Mouse (Mus musculus): ENCODE results near the gene Tenm2.

Gene Tenm2

DNA sequence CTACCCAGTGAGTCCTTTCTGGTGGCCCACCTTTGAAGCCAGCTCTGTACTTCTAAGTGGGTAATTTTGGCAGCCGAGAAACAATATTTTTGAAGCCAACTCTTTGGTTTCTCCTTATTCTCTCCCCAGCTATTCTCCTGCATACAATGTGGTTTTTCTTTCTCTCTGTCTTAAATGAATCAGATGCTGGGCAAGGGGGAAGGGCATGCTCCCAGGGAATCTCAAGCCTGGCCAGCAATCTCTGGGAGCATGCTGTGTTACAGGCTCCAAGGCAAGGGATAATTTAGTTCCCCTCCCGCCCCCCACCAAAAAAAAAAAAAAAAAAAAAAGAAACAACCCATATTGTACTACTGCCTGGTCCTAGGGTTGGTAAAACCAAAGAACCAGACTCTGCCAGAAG, 1112.5 kb downstream of the Tenm2 start:
- DNase-seq (ENCODE audit: low spot score in 2 of 2): no peak

- DNase-seq (ENCODE audit: low spot score in 2 of 2): no peak
These were observed 1114.3 kb downstream of the Tenm2 start for GRCm38 (mm10) chr11:36121410-36121929.

GRCm38 (mm10) chr11:36120591-36121409, 1115.0 kb downstream of the Tenm2 start:
- no peak for DNase-seq (ENCODE audit: low spot score in 2 of 2)

DNA sequence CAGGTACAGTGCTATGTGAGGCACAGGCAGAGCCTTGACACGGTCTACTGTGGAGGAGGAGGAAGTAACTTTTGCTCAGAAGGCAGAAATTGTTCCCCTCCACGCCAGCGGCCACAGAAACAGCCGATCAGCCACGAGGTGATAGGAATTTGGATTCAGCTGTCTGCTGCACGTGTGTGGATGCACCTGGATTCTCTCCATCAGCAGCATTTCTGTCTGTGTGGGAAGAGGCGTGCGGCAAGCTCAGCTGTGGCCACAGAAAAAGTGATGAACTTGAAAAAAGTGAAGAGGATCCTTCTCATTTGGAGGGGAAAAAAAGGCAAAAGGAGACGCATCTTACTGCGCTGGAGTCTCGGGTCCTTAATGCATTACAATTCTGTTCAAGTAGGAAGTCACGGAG, 1122.4 kb downstream of the Tenm2 start:
- DNase-seq (ENCODE audit: low spot score in 2 of 2): no peak

GRCm38 (mm10) chr11:36108970-36109731, 1126.6 kb downstream of the Tenm2 start:
- no peak for DNase-seq (ENCODE audit: low spot score in 2 of 2)

DNA sequence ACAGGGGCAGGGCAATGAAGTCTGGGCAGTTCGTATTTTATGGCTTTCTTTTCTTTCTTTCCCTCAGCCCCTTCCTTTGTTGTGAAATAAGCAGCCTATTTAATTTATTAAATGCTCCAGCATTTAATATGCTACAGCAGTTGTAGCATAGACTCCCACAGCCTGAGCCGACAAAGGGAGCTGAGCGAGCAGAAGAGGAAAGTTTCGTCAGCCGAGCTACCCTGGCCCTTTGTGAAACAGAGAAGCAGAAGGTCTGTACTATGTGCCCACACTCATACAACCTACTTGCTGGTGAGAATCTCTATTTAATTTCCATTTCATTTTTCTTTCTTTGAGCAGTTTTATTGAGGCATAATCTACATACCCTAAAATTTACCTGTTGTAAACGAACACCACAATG, 1127.9 kb downstream of the Tenm2 start:
- no peak for DNase-seq (ENCODE audit: low spot score in 2 of 2)

DNA sequence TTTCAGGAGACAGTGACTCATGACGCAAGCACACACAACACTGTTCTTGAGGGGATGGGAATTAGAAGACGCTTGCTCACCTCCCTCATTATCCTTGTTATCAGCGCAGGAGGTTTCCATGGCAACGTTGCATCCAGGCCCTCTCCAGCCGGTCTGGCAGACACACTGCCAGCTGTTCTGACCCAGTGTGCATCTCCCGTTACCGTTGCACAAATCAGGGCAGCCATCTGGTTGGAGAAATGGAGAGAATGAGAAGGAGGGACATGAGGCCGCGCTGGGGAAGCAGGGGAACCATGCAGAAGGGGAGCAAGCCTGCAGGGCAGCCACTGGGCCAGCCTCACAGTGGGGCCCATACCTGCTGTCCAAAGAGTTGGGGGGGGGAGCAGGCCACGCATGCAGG, 1129.1 kb downstream of the Tenm2 start:
- no peak for DNase-seq (ENCODE audit: low spot score in 2 of 2)

GRCm38 (mm10) chr11:36103556-36103955, 1132.2 kb downstream of the Tenm2 start:
- DNase-seq (ENCODE audit: low spot score in 2 of 2): no peak

DNA sequence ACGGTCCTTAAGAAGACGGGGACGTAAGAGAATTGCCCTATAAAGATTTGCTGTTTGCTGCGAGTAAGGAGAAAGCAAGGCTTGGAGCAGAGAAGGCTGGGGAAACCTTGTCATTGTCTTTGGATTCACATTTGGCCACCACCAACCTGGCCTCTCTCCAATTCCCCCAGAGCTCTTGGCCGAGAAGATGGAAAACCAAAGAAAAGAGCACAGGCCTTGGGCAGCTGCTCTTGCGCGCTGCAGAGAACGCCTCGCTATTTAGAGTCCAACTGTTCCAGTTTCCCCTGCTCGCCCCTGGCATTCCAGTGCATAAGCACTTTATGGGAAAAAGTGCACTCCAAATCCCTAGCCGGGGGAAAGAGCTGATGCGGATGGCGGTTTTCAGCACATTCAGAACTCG, 1139.5 kb downstream of the Tenm2 start:
- DNase-seq (ENCODE audit: low spot score in 2 of 2): no peak

DNA sequence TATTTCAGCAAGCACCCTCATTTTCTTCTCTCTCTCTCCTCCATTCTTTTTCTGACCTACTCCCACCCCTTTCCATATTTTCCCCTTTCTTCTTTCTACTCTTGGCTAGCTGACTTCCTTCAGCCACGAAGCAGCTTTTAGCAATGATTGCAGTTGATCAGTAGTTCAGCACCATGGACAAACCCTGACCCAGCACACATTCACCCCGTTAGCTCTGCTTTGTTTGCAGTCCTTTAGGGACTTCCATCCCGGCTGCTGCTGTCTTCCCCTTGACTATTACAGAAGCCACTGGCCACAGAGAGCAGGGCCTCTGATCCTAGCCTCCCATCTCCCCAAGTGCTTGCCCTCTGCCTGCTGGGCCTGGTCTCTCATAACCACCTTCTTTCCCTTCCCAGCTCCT, 1145.6 kb downstream of the Tenm2 start:
- no peak for DNase-seq (ENCODE audit: low spot score in 2 of 2)

- no peak for DNase-seq (ENCODE audit: low spot score in 2 of 2)
These were observed 1154.2 kb downstream of the Tenm2 start for GRCm38 (mm10) chr11:36081399-36082053.

DNA sequence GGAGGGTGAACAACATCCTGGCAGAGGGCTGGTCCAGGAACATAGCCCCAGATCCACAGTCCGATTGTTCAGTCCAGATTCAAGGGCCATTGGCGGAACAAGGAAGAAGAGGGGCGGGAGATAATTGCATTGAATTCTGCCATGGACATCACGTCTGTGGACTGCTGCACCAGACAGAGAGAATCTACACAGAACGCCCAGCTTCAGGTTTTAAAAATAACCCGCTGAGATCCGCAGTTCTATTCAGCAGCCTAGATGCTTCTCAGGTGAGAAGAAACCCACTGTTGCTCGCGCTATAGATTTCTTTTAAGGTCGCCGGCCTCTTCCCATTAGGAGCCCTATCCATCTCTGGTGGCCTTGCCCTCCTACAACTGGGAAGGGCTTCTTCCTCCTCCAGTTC, 1155.0 kb downstream of the Tenm2 start:
- no peak for DNase-seq (ENCODE audit: low spot score in 2 of 2)

DNA sequence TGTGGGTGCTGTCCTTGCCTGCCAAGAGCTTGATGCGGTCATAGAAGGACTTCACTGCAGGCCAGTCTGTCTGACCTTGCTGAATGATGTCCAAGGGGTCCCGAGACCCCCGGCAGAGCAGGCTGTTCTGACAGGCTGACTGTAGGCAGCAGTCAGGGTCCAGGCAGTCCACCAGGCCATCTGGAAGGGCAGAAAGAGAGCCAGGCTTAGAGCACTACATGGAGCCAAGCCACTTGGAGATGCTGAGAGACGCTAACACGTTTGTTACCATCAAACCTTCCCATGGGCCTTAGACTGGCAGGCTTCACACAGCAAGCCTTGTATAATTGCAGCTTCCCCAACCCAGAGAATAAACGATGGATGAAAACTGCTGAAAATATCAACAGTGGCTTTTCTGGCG, 1157.4 kb downstream of the Tenm2 start:
- no peak for DNase-seq (ENCODE audit: low spot score in 2 of 2)

- DNase-seq (ENCODE audit: low spot score in 2 of 2): no peak
These were observed 1161.7 kb downstream of the Tenm2 start for GRCm38 (mm10) chr11:36074015-36074567.

DNA sequence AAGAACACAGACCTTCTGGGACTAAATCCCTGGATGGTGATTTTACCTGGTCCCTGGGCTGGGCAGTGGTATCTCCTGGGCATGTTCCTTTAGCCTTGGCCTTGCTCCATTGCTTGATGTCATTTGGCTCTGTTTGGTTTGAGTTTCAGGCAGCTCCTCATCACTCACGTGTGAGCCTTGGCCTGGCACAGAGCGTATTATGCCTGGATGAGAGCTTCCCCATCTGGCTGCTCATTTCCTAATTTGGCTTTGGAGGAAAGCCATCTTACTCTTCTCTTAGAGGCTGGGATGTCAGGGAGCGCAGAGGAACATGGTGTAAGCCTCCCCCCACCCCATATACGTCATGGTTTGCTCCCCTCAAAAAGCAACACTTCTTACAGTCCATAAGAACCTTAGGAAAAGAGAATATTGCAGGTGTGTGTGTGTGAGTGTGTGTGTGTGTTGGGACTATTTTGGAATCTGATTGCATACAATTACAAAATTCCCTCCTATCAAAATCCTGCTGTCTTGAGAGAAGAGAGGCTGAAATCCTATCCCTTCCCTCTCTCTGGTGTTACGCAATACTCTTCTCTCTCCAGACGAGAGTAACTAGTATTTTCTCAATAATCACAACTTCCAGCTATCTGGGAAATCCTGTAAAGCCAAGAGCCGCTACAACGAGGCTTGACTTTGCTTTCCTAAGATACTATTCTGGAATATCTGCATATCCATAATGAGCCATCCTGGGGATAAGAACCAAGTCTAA, 1162.5 kb downstream of the Tenm2 start:
- DNase-seq (ENCODE audit: low spot score in 2 of 2): no peak

GRCm38 (mm10) chr11:36072646-36073045, 1163.1 kb downstream of the Tenm2 start:
- DNase-seq (ENCODE audit: low spot score in 2 of 2): no peak

DNA sequence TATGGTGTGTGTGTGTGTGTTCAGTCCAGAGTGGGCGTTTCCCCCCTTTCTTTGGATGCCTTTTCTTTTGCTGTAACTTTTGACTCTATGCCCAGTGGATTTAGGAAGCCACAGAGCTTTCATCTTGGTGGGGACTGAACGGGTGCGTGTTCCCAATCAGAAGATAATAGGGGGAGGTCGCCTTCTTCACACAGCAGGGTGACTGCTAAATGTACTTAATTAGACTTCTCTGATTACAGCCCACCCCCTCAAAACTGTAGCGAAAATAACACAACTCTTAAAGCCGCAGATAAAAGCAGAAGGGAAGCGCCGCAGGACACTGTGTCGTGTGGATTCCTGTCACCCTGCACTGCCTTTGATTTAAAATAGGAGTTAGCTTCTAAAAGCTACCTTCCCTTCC, 1163.7 kb downstream of the Tenm2 start:
- no peak for DNase-seq (ENCODE audit: low spot score in 2 of 2)

DNA sequence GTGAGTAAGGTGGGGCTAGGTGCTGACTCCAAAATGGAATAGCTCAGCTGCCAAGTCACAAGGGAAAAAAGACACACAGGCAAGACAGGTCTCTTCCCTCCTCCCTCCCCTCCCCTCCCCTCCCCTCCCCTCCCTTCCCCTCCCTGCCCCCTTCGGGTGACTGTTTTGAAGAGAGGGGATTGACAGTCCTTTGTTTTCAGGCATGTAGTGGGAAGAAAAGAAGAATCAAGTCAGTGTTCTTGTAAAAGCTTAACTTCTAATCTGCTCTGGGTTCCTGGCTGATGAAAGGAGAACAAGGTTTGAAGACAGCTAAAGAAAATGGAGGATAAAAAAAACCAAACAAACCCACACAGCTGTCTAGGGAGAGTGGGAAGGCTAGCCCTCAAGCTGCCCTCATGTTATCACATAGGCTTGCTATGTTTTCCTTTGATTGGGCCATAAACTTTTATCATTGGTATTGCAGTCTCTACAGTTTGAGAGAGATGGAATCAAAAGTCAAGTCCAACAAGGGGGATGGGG, 1176.4 kb downstream of the Tenm2 start:
- DNase-seq (ENCODE audit: low spot score in 2 of 2): no peak

DNA sequence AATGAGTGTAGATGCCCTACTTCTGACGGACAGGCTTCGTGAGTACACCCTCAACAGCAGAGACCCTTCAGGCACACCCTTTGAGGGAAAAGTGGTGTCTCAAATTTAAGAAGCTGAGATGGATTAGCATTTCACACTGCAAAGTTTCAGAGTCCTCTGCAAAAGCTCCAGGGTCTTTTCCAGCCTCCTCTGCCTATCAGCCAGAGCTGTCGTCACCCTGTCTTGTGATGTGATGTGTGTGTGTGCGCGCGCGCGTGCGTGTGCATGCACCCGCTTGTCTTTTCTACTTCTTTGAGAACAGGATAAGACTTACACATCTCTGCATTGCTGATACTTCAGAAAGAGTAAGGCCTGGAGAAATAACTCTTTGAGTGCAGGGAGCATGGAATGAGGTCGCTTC, 1179.2 kb downstream of the Tenm2 start:
- DNase-seq (ENCODE audit: low spot score in 2 of 2): no peak

GRCm38 (mm10) chr11:36054323-36054722, 1181.4 kb downstream of the Tenm2 start:
- no peak for DNase-seq (ENCODE audit: low spot score in 2 of 2)

DNA sequence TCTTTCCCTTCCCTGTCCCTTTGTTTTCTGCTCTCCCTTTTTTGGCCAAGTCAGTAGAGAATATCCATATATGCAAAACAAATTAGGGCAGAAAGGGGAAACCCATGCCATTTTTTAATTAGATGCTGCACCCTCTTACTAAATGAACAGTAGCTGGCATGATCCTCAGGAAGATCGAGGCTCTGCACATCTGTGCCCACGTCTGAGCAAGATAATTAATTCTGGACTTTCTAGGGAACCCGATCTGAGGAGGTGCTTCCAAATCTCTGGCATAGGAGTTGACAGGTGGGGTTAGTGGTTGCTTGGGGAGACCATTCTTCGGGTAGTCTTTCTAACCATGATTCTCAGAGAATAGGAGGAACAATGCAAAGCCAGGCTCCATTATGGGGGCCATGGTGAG, 1182.3 kb downstream of the Tenm2 start:
- no peak for DNase-seq (ENCODE audit: low spot score in 2 of 2)

Data from urinary bladder, postnatal 36 days (tissue).